Mouse (Mus musculus): ENCODE data around the gene Slc39a11.

DNA sequence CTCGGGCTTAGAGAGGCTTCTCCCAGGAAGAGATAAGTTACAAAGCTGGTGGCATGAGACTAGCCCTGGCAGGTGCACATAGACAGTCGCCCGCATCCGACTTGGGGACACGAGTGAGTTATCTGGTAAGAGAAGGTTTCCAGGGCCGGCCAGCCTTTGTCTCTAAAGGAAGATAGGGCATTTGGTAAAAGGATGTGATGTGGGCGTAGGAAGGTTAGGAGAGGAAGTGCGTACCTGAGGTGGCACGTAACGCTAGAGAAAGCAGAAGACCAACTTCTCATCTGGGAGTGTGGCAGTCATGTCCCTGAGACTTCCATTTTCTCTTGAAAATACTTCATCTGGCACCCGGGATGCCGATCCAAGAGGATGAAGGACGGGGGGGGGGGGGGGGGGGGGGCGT lies 441.9 kb downstream of the Slc39a11 start:
- TF ChIP-seq EP300 (IDR thresholded peaks at IDR 0.05) (no peak), CTCF (IDR thresholded peaks at IDR 0.05) (no peak)

All from lung, postnatal 0 days (tissue).